Mouse (Mus musculus) E14TG2a.4 (cell line): ENCODE data around the gene Scarb1.

ENCODE experiments used
- H3K27me3 ChIP-seq: 2 replicates; pipeline ENCODE4 v1.6.1; 2014; ENCODE audit warnings: low read length, control low read depth; ENCODE audit not compliant: insufficient read depth
- H3K36me3 ChIP-seq: 2 replicates; pipeline ENCODE4 v1.6.1; 2014; ENCODE audit warnings: low read length, control low read depth; ENCODE audit not compliant: insufficient read depth
- H3K4me1 ChIP-seq: replicated peaks from 2 replicates; pipeline ENCODE4 v1.6.1; 2014; ENCODE audit warnings: low read depth, low read length, control low read depth
- H3K4me3 ChIP-seq: replicated peaks from 2 replicates; pipeline ENCODE4 v1.5.1; 2014; ENCODE audit warnings: mild to moderate bottlenecking, low read length
- H3K9me3 ChIP-seq: 2 replicates; pipeline ENCODE4 v1.6.1; 2014; ENCODE audit warnings: low read length, control low read depth
- CTCF ChIP-seq: conservative IDR thresholded peaks from 2 replicates; pipeline ENCODE4 v1.5.1; 2014; ENCODE audit warnings: low read length
- NANOG ChIP-seq: IDR thresholded peaks from 2 replicates; pipeline ENCODE4 v1.6.1; 2014; ENCODE audit warnings: borderline replicate concordance, low read length, mixed read lengths
- POU5F1 ChIP-seq: IDR thresholded peaks from 2 replicates; pipeline ENCODE4 v1.6.1; 2014; ENCODE audit warnings: low read length, borderline replicate concordance

The Scarb1 gene

DNA sequence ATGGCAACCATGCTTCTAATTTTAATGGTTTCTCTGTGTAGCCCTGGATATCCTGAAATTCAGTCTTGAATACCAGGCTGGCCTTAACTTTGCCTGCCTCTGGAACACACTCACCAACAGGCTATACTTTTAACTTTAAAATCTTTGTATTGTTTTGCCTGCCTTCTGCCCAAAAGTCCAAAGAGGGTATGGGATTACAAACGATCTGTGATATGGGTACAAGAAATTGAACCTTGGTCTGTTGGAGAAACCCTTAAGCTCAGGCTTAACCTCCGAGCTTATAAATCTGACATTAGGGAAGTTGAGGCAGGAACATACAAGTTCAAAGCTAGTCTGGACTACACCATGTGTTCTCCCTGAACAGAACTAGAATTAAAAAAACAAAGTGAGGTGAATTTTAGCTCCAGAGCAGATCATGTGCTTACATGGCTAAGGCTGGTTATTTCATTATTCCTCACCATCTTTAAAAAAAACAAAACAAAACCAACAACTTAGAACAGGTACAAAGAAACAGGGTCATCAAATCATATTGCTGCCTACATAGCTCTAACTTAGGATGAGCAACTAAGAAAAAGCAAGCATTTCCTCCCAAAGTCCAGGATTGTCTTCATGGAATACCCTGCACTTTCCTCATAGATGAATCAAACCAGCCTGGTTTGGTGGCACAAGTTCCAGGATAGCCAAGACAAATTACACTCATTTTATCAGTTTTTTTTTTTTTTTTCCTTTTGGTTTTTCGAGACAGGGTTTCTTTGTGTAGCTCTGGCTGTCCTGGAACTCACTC lies 42.9 kb upstream of the Scarb1 start:
- Histone ChIP-seq H3K9me3 (peaks cover 23% of the 10 kb centered on the region), H3K27me3 (no peaks in the 10 kb centered on the region)
- no peak for TF ChIP-seq POU5F1
- TF ChIP-seq CTCF = no peak
- no peak for TF ChIP-seq NANOG

DNA sequence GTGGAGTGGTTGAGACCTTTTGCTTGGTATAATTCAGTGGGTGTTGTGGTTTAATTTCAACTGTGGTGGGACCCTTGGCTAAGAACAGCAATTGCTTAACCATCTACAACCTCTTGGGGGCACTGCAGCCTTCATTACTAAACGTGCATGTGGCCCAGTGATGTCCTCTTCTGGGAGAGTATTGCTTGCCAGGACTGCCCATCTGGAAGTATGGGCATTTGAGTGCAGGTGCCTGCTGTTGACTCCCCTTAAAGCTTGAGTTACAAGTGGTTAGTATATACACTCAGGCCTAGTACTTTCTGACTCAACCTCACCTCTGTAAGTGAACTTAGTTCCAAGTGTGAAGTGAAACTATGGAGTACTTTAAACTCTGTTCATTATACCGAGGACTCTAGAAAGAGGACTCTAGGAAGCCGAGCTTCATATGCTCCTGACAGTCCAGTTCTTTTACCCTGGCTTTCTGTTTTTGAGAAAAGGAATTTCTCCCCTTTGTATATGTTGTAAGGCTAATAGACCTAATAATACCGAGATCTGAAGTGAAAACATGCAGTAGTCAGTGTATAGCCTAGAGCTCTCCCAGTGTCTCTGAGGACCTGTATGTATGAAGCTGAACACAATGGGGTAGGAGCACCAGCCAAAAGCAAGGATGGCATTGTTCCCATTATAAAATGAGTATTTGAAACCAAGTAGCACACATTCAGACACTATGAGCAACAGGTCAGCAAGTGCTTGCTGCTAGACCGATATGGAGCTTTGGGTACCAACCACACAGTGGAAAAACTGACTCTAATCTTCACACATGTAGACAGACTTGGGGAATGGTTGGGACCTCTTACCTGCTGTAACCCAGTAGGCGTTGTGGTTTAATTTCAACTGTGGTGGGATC lies 42.0 kb upstream of the Scarb1 start:
- no peaks in the 10 kb centered on the region for H3K27me3 ChIP-seq
- H3K36me3 ChIP-seq = peaks cover 31% of the 10 kb centered on the region
- H3K4me1 ChIP-seq = no peaks in the 10 kb centered on the region
- H3K4me3 ChIP-seq = no peak overlapping the region
- H3K9me3 ChIP-seq = peaks cover 14% of the 10 kb centered on the region
- TF ChIP-seq NANOG (no peak), CTCF (peak; percentile 57), POU5F1 (no peak)

More for the DNA sequence above, 42.9 kb upstream of the Scarb1 start:
- H3K36me3 ChIP-seq = peaks cover 40% of the 10 kb centered on the region
- H3K4me1 ChIP-seq = peaks cover 6% of the 10 kb centered on the region; the same call in 1 of the 2 replicates
- no peak overlapping the region for H3K4me3 ChIP-seq

- TF ChIP-seq NANOG (no peak), CTCF (no peak), POU5F1 (no peak)
- no peak overlapping the region for H3K4me3 ChIP-seq
- no peaks in the 10 kb centered on the region; the same call in 1 of the 2 replicates for H3K27me3 ChIP-seq
- peaks cover 31% of the 10 kb centered on the region for H3K36me3 ChIP-seq
- H3K9me3 ChIP-seq = peaks cover 14% of the 10 kb centered on the region
- no peaks in the 10 kb centered on the region for H3K4me1 ChIP-seq
Measured at GRCm38 (mm10) chr5:125381954-125382672, 41.2 kb upstream of the Scarb1 start.

GRCm38 (mm10) chr5:125378919-125379318 lies 38.0 kb upstream of the Scarb1 start:
- Histone ChIP-seq H3K36me3 (peaks cover 10% of the 10 kb centered on the region), H3K4me1 (no peaks in the 10 kb centered on the region), H3K4me3 (no peak overlapping the region), H3K27me3 (no peaks in the 10 kb centered on the region; the same call in 1 of the 2 replicates), H3K9me3 (peaks cover 14% of the 10 kb centered on the region)
- no peak for TF ChIP-seq POU5F1
- no peak for TF ChIP-seq CTCF
- no peak for TF ChIP-seq NANOG

DNA sequence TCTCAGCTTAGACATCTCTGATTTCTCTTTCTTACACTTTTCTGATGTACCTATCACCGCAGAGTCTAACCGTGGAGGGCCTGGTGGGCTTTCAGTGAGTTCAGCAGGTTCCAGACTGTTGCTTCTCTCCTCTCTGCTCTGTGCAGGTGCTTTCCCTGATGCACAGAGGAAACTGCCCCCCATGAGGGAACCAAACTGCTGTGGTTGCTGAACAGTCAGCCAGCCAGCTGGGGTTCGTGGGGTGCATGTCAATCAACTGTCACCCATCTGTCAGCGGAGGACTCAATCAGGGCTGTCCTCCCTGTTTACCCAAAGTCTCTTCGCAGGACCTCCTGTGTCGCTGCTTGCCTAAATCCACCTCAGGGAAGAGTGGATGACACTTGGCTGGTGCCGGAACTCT lies 36.3 kb upstream of the Scarb1 start:
- H3K27me3 ChIP-seq = no peaks in the 10 kb centered on the region; the same call in 1 of the 2 replicates
- H3K36me3 ChIP-seq = no peaks in the 10 kb centered on the region
- H3K4me3 ChIP-seq = no peak overlapping the region
- TF ChIP-seq POU5F1 = no peak
- peaks cover 23% of the 10 kb centered on the region for H3K9me3 ChIP-seq
- H3K4me1 ChIP-seq = no peaks in the 10 kb centered on the region

GRCm38 (mm10) chr5:125375871-125376270 lies 35.0 kb upstream of the Scarb1 start:
- no peak for TF ChIP-seq POU5F1
- no peak for TF ChIP-seq NANOG
- no peak for TF ChIP-seq CTCF
- no peak overlapping the region for H3K4me3 ChIP-seq
- H3K27me3 ChIP-seq = no peaks in the 10 kb centered on the region; the same call in 1 of the 2 replicates
- H3K4me1 ChIP-seq = peaks cover 3% of the 10 kb centered on the region; the same call in 1 of the 2 replicates
- no peaks in the 10 kb centered on the region for H3K36me3 ChIP-seq
- H3K9me3 ChIP-seq = peaks cover 23% of the 10 kb centered on the region

DNA sequence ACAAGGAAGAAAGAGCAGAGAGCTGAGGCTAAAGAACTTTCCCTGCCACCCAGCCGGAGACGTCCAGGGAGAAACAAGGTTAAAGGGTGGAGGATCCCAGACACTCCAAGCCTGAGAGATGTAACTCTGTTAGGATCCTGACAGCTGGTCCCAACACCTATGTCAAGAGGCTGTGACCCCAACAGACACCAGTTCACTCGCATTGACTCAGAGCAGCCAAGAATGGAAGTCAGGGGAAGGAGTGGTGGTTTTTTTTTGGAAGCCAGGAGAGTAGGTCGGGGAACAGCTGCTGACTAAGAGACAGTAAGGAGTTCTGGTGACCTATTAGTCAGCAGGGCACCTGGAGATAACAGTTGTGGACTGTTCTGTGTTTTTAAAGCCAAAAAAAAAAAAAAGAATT lies 31.1 kb upstream of the Scarb1 start:
- H3K4me1 ChIP-seq = peaks cover 8% of the 10 kb centered on the region; the same call in 1 of the 2 replicates
- H3K9me3 ChIP-seq = peaks cover 23% of the 10 kb centered on the region
- H3K27me3 ChIP-seq = no peaks in the 10 kb centered on the region
- TF ChIP-seq CTCF = no peak
- TF ChIP-seq POU5F1 = no peak
- TF ChIP-seq NANOG = no peak
- no peaks in the 10 kb centered on the region for H3K36me3 ChIP-seq
- no peak overlapping the region for H3K4me3 ChIP-seq
